Mouse (Mus musculus): ENCODE results near the gene Colec11. TPM values are rescaled to one million over a fixed set of nuclear protein-coding genes. Genes with fewer than 3 reads are reported as not detected.

Colec11 gene
- polyA plus RNA-seq, 1 experiment from 2014 or later, result 0.17 TPM

DNA sequence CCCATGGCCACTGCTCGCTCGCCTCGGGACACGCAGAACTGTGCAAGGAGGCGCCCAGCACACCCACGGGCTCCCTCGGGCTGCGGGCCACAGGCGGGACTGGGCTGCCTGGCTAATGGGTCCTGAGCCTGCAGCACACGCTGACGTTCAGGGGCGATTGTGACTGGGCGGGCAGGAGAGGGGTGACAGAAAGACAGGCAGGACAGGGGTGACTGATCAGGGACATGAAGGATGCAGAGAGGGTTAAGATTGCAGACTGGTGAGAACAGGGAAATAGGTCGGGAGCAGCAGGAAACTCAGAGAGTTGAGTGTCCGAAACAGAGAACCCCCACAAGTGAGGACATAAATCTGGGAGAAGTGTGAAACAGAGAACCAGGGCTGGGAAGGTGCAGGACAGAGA, 70.9 kb downstream of the Colec11 start, which contains the start of gene Dcdc2c:
Dcdc2c (minus strand) TSS at position 101 of the 400 bp plus-strand sequence.
- Histone ChIP-seq H3K4me1 (peaks cover 13% of the 10 kb centered on the region), H3K27ac (no peak within 1 kb of the TSS), H3K4me3 (no peak within 1 kb of the TSS), H3K36me3 (no peaks in the 10 kb centered on the region), H3K9ac (no peak within 1 kb of the TSS), H3K27me3 (peaks cover 8% of the 10 kb centered on the region; the same call in 1 of the 2 replicates), H3K4me2 (replicated peaks) (peak within 1 kb of the TSS; percentile 38; the same call in 1 of the 2 replicates), H3K9me3 (no peaks in the 10 kb centered on the region)
- ATAC-seq (ENCODE audit: low FRiP score, low read depth), result peak; percentile 28; the same call in 1 of the 2 replicates
- WGBS, result 73% methylated on average over 15 of the region's 15 CpGs

DNA sequence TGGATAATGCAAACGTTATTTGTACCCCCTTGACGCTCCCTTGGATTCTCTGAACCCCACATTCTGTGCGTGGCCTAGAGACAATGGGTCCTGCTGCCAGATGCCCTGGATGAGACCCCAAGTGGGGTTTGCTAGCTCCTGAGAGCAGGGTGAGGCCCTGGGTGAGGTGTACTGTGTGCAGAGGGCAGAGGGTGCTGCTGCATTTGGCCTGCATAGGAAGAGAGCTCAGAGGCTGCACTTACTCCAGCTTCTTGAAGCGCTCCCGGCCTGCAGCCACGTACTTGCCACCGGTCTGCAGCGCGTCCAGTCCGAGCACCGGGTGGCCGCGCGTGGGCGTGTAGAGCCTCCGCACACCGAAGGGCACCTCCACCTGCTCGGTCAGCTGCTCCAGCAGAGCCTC, 71.4 kb downstream of the Colec11 start:
- Histone ChIP-seq H3K4me3 (no peak overlapping the region), H3K36me3 (no peaks in the 10 kb centered on the region), H3K9me3 (no peaks in the 10 kb centered on the region), H3K27ac (no peak overlapping the region), H3K9ac (no peak overlapping the region), H3K27me3 (peaks cover 8% of the 10 kb centered on the region; the same call in 1 of the 2 replicates), H3K4me2 (replicated peaks) (peak overlapping the region; percentile 38; the same call in 1 of the 2 replicates), H3K4me1 (peaks cover 13% of the 10 kb centered on the region)
- ATAC-seq (ENCODE audit: low FRiP score, low read depth), result no peak
- 62% methylated on average over 18 of the region's 18 CpGs for WGBS

DNA sequence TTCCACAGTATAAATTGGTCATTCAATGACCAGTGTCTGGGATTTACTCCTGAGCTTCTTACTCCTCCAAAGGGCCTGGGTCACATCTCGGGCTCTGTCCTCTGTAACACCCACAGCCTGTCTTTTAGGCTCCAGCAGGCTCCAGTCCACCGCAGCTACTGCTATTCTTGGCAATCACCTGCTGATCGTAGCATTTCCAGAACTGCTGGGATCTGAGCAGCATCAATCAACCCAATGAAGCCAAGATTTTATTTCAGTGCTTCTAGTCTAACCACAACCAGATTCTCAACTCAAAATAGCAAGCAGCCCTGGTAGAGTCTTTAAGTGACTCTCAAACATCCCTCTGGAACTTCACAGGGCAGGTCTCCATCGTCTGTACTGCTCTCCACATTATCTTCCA, 74.3 kb downstream of the Colec11 start:
- no peak overlapping the region for H3K9ac ChIP-seq
- no peaks in the 10 kb centered on the region for H3K36me3 ChIP-seq
- ATAC-seq (ENCODE audit: low FRiP score, low read depth), result no peak; the same call in 1 of the 2 replicates
- peaks cover 8% of the 10 kb centered on the region; the same call in 1 of the 2 replicates for H3K27me3 ChIP-seq
- no peak overlapping the region for H3K4me2 ChIP-seq (replicated peaks)
- 29% methylated on average over 4 of the region's 4 CpGs for WGBS
- no peak overlapping the region for H3K4me3 ChIP-seq
- peak overlapping the region; percentile 28; the same call in 1 of the 2 replicates for H3K27ac ChIP-seq
- peaks cover 13% of the 10 kb centered on the region for H3K4me1 ChIP-seq
- no peaks in the 10 kb centered on the region for H3K9me3 ChIP-seq

Other genes with a start within 250 kb of the Colec11 start
- gene Dcdc2c, start 71.0 kb downstream of the Colec11 start, polyA plus RNA-seq (2015; fragmentation: Nextera tagmentation; extraction: Ambion mirVana), result 0.13 and 0.28 TPM in 2 replicates
- not detected in 2 replicates for gene Allc, start 40.9 kb downstream of the Colec11 start, polyA plus RNA-seq (2015; fragmentation: Nextera tagmentation; extraction: Ambion mirVana)
- 682 and 708 TPM in 2 replicates for gene Rps7, start 12.6 kb upstream of the Colec11 start, polyA plus RNA-seq (2015; fragmentation: Nextera tagmentation; extraction: Ambion mirVana)
- 31.8 and 32.3 TPM in 2 replicates for gene Rnaseh1, start 26.2 kb upstream of the Colec11 start, polyA plus RNA-seq (2015; fragmentation: Nextera tagmentation; extraction: Ambion mirVana)
- 65.3 and 66.0 TPM in 2 replicates for gene Adi1, start 51.9 kb upstream of the Colec11 start, polyA plus RNA-seq (2015; fragmentation: Nextera tagmentation; extraction: Ambion mirVana)
- gene Trappc12, start 127.1 kb upstream of the Colec11 start, polyA plus RNA-seq (2015; fragmentation: Nextera tagmentation; extraction: Ambion mirVana), result 40.9 and 42.2 TPM in 2 replicates
- gene Eipr1, start 128.4 kb upstream of the Colec11 start, polyA plus RNA-seq (2015; fragmentation: Nextera tagmentation; extraction: Ambion mirVana), result 31.0 and 33.3 TPM in 2 replicates

All from limb, embryonic 13.5 days (tissue).